Mouse (Mus musculus) right cerebral cortex, adult 18-20 months (tissue): Measurements from ENCODE around the gene Bptf.
"Not testable (repeated sequence)": the region's sequence is repeated elsewhere in the genome, so short reads cannot be mapped to it uniquely, and the experiment has no call there.

ENCODE experiments used
- DNase-seq: peaks from one replicate; pipeline ENCODE4 v3.0.0; 2022; ENCODE audit warnings: mixed read lengths

Bptf gene

GRCm38 (mm10) chr11:107016893-107017292, 115.0 kb downstream of the Bptf start:
- DNase-seq: no peak

DNA sequence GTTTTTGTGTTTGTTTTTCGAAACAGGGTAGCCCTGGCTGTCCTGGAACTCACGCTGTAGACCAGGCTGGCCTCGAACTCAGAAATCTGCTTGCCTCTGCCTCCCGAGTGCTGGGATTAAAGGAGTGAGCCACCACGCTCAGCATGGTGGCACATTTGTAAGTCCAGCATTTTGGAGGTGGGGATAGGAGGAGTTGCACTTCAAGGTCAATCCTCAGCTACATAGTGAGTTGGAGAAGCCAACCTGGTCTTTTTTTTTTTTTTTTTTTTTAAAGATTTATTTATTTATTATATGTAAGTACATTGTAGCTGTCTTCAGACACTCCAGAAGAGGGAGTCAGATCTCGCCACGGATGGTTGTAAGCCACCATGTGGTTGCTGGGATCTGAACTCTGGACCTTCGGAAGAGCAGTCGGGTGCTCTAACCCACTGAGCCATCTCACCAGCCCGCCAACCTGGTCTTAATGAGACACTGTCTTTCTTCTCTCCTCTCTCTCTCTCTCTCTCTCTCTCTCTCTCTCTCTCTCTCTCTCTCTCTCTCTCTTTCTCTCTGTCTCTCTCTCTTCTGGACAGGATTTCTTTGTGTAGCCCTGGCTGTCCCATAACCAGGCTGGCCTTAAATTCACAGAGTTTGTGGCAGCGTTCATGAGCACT, 116.3 kb downstream of the Bptf start:
- DNase-seq: not testable (repeated sequence)

DNA sequence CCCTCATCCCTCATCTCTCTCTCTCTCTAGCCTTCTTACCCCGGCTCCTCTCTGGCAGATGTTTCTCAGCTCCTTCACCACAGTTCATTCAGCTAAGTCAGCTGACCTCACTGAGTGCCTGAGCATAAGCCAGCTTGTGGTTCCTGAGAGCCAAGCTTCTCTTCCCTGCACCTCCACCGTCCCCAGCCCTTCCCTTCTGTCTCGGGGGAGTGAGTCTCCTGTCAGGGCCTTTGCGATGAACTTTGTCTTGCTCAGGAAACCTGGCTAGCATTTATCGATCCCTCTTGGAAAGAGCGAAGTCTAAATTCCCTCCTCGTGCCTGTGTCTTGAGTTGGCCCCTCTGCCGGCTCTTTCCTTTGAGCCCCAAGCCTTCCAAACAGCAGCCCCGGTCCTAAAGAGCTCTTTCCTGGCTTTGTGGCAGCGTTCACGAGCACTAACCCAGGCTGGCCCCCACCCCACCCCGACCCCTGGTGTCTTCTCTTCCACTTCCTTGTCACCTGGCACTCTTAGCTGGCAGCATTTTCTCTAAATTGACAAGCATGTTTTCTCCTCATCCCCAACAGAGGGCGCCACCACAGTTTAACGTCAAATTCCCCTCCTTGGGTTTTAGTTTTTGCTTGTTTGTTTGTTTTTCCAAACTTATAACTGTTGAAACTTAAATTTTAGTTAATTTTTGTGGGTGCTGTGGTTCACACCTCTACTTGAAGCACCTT, 117.2 kb downstream of the Bptf start:
- no peak for DNase-seq

DNA sequence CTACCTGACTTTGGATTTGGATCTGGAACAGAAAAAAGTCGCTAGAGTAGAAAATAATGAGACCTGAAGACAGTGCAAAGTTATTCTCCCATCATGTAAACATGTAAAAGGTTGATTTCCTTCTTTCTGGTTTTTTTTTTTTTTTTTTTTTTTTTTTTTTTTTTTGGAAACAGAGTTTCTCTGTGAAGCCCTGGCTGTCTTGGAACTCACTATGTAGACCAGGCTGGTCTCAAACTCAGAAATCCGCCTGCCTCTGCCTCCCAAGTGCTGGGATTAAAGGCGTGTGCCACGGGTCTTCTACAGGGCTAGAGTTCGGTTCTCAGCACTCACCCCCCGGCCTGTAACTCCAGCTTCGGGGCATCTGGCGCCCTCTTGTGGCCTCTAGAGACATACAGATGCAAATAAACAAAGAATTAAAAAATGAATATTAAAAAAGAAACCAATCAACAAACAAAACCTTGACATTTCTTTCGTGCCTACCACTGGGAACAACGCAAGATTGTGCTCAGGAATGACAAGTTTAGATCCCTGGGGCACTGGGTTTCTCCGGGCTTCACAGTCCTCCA, 117.8 kb downstream of the Bptf start:
- DNase-seq: no peak

DNA sequence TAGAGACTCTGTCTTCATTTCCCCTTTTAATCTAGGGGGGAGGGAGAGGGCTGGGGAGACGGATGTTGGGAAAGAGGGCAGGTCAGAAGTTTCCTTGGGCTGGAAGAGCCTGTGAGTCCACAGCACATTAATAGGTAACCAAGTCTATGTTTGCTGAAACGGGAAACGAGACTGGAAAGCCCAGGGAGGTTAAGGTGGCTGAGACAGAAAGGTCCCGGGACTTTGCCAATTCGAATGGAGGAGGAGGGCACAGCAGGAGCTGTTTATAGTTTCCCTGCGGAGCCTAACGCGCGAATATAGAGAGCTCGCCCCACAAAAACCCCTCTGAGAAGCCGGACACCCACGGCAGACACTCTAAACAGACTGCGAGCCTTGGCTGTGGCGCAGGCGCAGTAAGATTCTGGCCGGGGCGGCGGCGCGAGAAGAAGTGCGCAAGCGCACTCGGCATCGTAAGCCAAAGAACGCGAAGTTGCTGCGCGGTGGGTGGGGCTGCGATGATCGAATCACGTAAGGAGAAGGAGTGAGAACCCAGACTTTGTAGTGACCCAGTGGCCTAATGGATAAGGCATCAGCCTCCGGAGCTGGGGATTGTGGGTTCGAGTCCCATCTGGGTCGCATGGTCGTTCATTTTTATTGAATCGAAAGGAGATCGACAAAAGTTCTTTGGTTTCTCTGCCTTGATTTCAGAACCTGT, 119.5 kb downstream of the Bptf start:
- DNase-seq: peak; percentile 98

- DNase-seq: no peak
Measured at GRCm38 (mm10) chr11:107011669-107012323, 120.1 kb downstream of the Bptf start.

GRCm38 (mm10) chr11:107011171-107011570, 120.8 kb downstream of the Bptf start:
- DNase-seq: no peak

DNA sequence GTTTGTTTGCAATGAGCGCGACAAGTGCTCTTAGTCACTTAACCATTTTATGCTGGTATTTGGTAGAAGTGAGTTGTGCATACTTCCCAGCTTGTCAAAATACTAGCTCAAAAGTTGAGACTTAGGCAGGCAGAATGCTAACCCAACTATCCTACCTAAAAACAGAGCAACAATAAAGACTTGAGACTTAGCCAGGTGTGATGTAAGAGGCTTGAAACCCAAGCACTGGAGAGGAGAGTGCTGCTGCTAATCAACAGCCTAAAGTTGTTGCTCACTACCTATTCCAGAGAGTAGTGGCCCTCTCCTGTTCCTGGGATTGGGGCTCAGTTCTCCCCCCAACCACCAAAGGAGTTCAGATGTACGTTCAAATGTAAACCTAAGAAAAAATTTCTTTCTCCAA, 121.5 kb downstream of the Bptf start:
- DNase-seq: no peak

DNA sequence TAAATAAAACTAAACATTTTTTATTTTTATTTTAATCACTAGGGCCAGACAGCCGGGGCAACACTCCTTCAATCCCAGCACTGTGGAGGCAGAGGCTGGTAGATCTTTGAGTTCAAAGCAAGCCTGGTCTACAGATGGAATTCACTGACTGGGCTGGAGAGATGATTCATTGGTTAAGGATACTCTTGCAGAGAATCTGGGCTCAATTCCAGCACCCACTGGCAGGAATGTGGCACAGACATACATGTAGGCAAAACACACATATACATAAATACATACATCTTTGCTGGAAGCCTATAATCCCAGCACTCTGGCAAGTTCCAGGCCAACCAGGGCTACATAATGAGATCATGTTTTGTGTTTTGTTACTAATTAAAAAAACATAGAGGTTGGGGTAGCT, 126.4 kb downstream of the Bptf start:
- DNase-seq: no peak

DNA sequence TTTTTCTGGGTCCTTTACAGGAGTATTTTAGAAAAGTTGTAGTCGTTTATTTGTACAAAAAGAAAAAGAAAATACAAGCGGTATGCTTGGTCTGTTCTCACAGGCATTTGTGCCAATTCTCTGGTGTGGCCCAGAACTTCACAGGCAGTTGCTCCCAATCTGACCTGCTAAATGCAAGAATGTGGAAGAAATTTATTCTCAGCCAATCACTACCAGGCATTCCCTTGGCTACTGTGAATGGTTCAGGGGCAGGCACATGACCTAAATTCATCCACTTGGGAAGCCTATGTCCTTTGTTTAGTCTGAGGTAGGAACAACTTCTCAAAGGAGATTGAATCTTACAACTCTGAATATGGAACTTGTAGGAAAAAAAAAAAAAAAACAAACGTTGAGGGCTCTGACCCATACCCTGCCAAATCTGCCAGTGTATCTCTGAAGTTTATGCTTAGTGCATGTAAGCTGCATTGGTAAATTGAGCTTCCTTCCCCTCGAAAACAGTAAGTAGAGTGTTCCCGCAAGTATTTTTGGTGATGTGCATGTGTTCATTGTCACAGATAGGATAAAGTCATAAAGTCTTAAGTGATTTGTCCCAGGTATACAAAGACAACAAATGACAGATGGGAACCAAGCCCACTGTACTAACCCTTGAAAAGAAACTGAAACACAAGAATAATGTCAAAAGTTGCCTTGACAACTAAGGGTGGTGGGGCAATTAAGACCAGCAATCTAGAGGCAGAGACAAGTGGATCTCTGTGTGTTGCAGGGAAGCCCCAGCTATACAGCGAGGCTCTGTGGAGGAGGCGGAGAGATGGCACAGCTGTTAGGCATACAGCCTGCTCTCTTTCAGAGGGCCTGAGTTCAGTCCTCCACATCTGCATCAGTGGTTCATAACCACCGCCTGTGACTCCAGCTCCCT, 129.9 kb downstream of the Bptf start:
- DNase-seq: no peak

DNA sequence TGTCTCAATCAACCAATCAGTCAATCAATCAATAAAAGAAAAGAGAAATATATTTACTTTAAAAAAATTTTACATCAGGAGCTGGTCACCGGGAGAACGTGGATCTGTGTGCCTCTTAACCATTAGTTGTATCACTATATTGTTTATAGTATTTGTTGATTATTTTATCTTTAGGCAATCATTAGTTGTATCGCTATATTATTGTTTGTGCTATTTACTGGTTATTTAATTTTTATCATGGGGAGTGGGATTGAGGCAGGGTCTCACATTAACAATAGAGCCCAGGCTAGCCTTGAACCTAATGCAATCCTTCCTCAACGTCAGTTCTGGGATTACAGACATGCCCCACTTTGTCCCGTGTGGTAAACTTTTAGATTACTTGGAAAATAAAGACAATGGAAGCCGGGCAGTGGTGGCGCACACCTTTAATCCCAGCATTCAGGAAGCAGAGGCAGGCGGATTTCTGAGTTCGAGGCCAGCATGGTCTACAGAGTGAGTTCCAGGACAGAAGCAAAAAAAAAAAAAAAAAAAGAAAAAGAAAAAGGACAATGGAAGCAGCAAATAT, 131.9 kb downstream of the Bptf start:
- DNase-seq: no peak

DNA sequence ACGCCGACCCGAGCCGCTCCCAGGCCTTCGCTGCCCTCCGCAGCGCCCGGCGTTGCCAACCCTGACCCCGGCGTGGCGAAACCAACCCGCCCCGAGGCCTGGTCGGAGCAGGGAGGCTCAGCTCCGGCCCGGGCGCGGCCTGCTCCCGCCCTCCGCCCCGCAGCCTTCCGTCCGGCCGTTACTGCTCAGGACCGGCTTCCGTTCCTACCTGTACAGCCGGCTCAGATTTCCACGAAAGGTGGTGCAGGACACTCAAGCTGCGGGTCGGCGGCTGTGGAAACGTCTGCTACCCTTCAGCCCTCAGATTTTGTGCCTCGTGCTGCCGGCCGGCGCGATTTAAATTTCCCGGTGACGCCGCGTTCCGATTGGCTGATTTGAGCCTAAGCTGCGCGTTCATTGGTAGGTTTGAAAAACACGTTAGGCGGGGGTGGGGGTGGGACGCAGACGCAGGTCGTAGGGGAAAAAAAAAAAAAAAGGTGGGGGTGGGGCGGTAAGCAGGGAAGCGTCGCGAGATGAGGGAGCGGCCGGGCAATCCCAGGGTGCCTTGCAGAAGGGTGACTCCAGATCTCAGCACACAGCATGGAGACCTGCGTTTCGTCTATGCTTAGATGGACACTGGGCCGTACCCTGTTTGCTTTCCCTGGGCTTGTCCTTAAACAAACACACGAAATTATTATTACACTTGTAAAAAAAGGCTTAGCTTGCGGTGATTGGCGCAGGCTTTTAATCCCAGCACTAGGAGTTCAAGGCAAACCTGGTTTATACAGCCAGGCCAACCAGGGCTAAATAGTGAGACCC, 132.6 kb downstream of the Bptf start, which contains the start of gene Kpna2:
Kpna2 (minus strand) TSS at position 391 of the 798 bp plus-strand sequence.
- DNase-seq: peak; percentile 89

- peak; percentile 27 for DNase-seq
Measured at GRCm38 (mm10) chr11:106998651-106999150, 133.2 kb downstream of the Bptf start.

DNA sequence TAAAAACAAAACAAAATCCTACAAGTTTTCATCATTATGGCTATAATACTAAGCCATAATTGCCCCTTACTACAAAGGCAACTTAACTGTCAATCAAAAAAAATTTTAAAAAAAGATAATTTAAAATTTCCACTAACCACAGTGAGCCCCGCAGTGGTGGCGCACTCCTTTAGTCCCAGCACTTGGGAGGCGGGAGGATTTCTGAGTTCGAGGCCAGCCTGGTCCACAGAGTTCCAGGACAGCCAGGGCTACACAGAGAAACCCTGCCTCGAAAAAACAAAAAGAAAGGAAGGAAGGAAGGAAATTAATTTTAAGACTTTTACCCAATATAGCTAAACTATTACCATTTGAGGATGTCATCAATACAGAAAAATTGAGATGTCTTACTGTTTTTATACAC, 134.0 kb downstream of the Bptf start:
- DNase-seq: no peak

- not testable (repeated sequence) for DNase-seq
Measured at GRCm38 (mm10) chr11:106996492-106996891, 135.4 kb downstream of the Bptf start.

- no peak for DNase-seq
Measured at GRCm38 (mm10) chr11:106994246-106995085, 137.5 kb downstream of the Bptf start.

GRCm38 (mm10) chr11:106987384-106987783, 144.5 kb downstream of the Bptf start:
- no peak for DNase-seq

- DNase-seq: not testable (repeated sequence)
Measured at GRCm38 (mm10) chr11:106985979-106986604, 145.8 kb downstream of the Bptf start.
